Mouse (Mus musculus) left cerebral cortex, adult 2 months (tissue): ENCODE data around the gene Creb3l4. TPM values are rescaled to one million over a fixed set of nuclear protein-coding genes. Genes with fewer than 3 reads are reported as not detected.
A peak's percentile ranks its signal among the peaks of the same experiment; 100 is the strongest.

ENCODE experiments used
- DNase-seq, 2 experiments: peaks; one replicate each; pipeline ENCODE4 v3.0.0; 2021 to 2022; ENCODE audit warnings: low spot score in 2 of 2, mixed read lengths in 1 of 2; ENCODE audit errors: extremely low spot score in 1 of 2
- H3K27ac ChIP-seq: fragments of 200-600 bp; 2 replicates; pipeline ENCODE4 v1.8.1; 2022
- H3K4me3 ChIP-seq: fragments of 200-600 bp; 2 replicates; pipeline ENCODE4 v1.8.1; 2022
- CTCF ChIP-seq: fragments of 200-600 bp; IDR thresholded peaks from 2 replicates; pipeline ENCODE4 v1.8.1; 2022; ENCODE audit warnings: antibody characterized with exemption, mild to moderate bottlenecking, moderate library complexity
- intact Hi-C: fragments of 180-260 bp; cut with DNase I; formaldehyde crosslinking; loops from one replicate; pipeline ENCODE4 v1.15.1; 2025
- total RNA-seq, 2 experiments: library from RNA; stranded (reverse); gene quantifications; 2 replicates each; pipeline ENCODE4 v1.2.3; 2021

The Creb3l4 gene
- total RNA-seq, 2 experiments from 2014 or later: 0.42 to 0.50 TPM

GRCm38 (mm10) chr3:90276858-90277257 lies 33.5 kb upstream of the Creb3l4 start:
- H3K4me3 ChIP-seq: no peak overlapping the region
- intact Hi-C loops: no loop called here
- no peak for DNase-seq
- no peak for TF ChIP-seq CTCF
- no peak overlapping the region for H3K27ac ChIP-seq

- intact Hi-C loops: no loop called here
- H3K4me3 ChIP-seq: no peak overlapping the region
- no peak overlapping the region for H3K27ac ChIP-seq
- DNase-seq: no peak
- no peak for TF ChIP-seq CTCF
Measured at GRCm38 (mm10) chr3:90275286-90275685, 32.0 kb upstream of the Creb3l4 start.

GRCm38 (mm10) chr3:90273855-90274254 lies 30.5 kb upstream of the Creb3l4 start:
- Histone ChIP-seq H3K4me3 (no peak overlapping the region), H3K27ac (no peak overlapping the region)
- no peak for DNase-seq
- intact Hi-C loops: no loop called here
- no peak for TF ChIP-seq CTCF

- intact Hi-C loops: no loop called here
- no peak for DNase-seq
- Histone ChIP-seq H3K27ac (no peak overlapping the region), H3K4me3 (no peak overlapping the region)
- TF ChIP-seq CTCF: no peak
Measured at GRCm38 (mm10) chr3:90272170-90272569, 28.9 kb upstream of the Creb3l4 start.

GRCm38 (mm10) chr3:90270784-90271183 lies 27.5 kb upstream of the Creb3l4 start:
- H3K4me3 ChIP-seq: no peak overlapping the region
- H3K27ac ChIP-seq: no peak overlapping the region
- no peak for TF ChIP-seq CTCF
- intact Hi-C loops: no loop called here
- no peak for DNase-seq

- no peak for DNase-seq
- Histone ChIP-seq H3K4me3 (no peak overlapping the region), H3K27ac (no peak overlapping the region)
- intact Hi-C loops: no loop called here
- TF ChIP-seq CTCF: no peak
Measured at GRCm38 (mm10) chr3:90268971-90269370, 25.7 kb upstream of the Creb3l4 start.

GRCm38 (mm10) chr3:90268190-90268589 lies 24.9 kb upstream of the Creb3l4 start:
- H3K4me3 ChIP-seq: no peak overlapping the region
- intact Hi-C loops: no loop called here
- no peak for TF ChIP-seq CTCF
- H3K27ac ChIP-seq: no peak overlapping the region
- DNase-seq: no peak

- no peak for TF ChIP-seq CTCF
- Histone ChIP-seq H3K4me3 (no peak overlapping the region), H3K27ac (peak overlapping the region; percentile 57)
- intact Hi-C loops: no loop called here
- no peak for DNase-seq
Measured at GRCm38 (mm10) chr3:90266901-90267775, 23.8 kb upstream of the Creb3l4 start.

GRCm38 (mm10) chr3:90265932-90266741 lies 22.8 kb upstream of the Creb3l4 start:
- H3K4me3 ChIP-seq: peak overlapping the region; percentile 97
- peak overlapping the region; percentile 98 for H3K27ac ChIP-seq
- intact Hi-C loops: loop anchor here (2.0 kb wide), 2 partner anchors 27 to 107 kb away; partner anchors contain the start of gene Gatad2b
- no peak for TF ChIP-seq CTCF
- no peak for DNase-seq

GRCm38 (mm10) chr3:90265034-90265931 lies 22.0 kb upstream of the Creb3l4 start, which contains the start of gene Dennd4b:
TSS of gene Dennd4b (plus strand) at chr3:90265185.
- peak; percentile 87 to 92 for DNase-seq
- intact Hi-C loops: loop anchor here (2.0 kb wide), 2 partner anchors 28 to 108 kb away; partner anchors contain the start of gene Gatad2b

GRCm38 (mm10) chr3:90264687-90265033 lies 21.3 kb upstream of the Creb3l4 start:
- intact Hi-C loops: loop anchor here (2.0 kb wide), 2 partner anchors 28 to 108 kb away; partner anchors contain the start of gene Gatad2b
- H3K27ac ChIP-seq: peak overlapping the region; percentile 98
- peak overlapping the region; percentile 97 for H3K4me3 ChIP-seq
- no peak for DNase-seq
- TF ChIP-seq CTCF: no peak

More at GRCm38 (mm10) chr3:90265034-90265931, 22.0 kb upstream of the Creb3l4 start, which contains the start of gene Dennd4b:
- TF ChIP-seq CTCF: peak; percentile 84
- Histone ChIP-seq H3K4me3 (peak within 1 kb of the TSS; percentile 97), H3K27ac (peak within 1 kb of the TSS; percentile 98)
